Mouse (Mus musculus) lung, postnatal 25 days (tissue): Measurements from ENCODE around the gene Gm6583.
"Not testable (repeated sequence)": the region's sequence is repeated elsewhere in the genome, so short reads cannot be mapped to it uniquely, and the experiment has no call there.

ENCODE experiments used
- DNase-seq: peaks from one replicate; pipeline ENCODE4 v3.0.0; 2022; ENCODE audit warnings: low spot score

Gene Gm6583

DNA sequence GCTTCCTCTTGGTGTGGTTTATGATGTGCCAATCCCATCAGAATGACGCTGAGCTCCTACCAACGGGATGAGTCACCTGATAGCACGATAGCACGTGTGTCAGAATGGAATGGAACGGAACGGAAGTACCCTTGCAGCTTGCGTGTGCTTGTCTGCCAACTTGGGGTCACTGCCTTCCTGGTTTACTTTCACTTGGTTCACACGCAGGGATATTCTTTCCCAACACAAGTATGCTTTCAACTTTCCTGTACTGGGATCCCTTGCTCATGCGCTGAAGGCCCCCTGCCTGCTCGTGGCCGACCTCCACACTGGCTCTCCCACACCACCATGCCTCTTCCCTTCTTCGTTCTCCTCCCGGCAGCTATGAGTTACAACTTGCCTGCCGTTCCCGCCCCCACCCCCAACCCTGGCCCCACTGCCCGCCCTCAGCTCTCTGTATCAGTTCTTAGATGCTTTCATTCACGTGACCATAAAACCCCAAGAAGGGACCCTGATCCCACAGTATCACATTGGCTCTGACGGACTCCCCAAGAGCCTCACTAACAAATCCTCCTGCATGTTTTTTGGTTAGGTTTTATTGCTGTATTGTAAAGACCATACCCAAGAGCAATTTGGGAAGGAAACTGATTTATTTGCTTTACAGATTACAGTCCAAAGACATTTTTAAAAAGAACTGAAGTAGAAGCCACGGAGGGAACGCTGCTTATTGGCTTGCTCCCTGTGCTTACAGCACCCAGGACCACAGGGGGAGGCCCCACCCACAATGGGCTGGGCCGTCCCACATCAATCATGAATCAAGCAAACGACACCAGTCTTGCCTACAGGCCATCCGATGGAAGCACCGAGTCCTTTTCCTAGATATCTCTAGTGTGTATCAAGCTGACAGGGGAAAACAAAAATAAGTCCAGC is 30.9 kb downstream of the Gm6583 start:
- peak; percentile 57 for DNase-seq

DNA sequence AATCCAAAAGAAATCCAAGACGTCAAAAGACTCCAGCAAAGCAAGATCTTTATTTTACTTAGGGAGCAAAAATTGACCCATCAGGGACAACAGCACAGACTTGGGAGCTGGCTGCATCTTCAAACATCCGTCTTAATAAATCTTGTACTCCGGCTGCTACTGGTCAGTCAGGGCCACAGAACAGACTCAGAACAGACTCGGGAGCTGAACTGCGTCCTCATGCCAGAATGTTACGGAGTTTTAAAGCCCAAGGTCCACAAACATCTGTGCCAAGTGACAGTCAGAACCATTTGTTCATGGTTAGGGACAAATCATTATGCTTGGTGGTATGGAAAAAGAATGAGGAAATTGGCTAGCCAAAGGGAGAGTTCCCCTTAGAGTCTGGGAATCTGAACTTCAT is 32.6 kb downstream of the Gm6583 start:
- no peak for DNase-seq

DNA sequence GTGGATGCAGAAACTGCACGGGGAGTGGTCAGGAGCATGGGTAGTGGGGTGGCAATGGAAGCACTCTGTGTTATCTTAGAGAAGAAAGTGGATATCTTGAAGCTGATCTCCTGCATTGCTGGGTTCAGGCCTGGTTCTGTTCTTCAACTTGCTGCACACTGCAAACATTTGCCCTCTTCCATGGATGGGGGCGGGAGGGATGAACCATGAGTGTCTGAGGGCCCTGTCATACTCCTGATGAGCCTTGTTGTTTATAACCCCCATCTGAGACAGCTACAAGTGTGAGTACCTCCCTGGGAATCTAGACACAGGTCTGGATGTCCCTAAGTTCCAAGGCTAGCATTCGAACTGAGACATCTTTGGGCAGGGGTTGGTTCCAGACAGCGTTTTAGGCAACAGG is 34.5 kb downstream of the Gm6583 start:
- DNase-seq = no peak

DNA sequence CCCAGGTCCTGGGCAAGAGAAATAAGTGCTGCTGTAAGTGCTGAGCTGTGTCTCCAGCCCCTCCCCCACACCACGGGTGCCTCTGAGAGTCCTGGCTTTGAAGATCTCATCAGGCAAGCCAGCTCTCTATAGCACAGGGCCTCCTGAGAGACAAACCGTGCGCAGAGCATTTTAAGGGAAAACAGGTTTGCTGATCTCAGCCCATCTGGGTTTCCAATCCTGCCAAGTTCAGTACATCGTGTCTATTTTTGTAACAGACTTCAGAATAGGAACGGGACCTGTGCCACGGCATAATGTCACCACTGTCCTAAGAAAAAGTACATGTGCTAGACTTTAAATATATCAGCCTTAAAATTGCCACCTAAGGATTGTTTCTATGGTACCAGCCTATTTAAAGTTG is 34.9 kb downstream of the Gm6583 start:
- DNase-seq = no peak

DNA sequence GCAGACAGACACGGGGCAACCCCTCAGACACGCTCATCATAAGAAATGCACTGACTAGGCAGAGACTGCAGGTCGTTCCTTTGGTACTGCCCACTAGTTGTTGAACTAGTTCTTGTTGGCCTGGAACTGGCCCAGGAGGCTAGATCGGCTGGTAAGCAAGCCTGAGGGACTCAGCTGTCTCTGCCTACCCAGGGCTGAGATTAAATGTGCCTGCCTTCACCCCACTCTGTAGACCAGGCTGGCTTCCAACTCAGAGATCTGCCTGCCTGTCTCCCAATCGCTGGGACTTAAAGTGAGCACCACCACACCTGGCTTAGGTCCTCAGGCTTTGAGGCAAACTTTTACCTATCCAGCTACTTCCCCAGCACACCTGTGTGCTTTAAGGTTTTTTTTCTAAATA is 35.5 kb downstream of the Gm6583 start:
- DNase-seq = no peak

DNA sequence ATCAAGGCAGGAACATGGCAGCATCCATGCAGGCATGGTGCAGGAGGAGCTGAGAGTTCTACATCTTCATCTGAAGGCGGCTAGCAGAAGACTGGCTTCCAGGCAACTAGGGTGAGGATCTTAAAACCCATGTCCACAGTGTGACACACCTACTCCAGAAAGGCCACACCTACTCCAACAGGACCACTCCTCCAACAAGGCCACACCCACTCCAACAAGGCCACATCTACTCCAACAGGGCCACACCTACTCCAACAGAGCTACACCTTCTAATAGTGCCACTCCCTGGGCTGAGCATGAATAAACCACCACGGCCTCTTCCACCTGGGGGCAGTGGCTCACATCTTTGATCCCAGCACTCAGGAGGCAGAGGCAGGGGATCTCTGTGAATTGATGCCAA is 36.5 kb downstream of the Gm6583 start:
- not testable (repeated sequence) for DNase-seq

DNA sequence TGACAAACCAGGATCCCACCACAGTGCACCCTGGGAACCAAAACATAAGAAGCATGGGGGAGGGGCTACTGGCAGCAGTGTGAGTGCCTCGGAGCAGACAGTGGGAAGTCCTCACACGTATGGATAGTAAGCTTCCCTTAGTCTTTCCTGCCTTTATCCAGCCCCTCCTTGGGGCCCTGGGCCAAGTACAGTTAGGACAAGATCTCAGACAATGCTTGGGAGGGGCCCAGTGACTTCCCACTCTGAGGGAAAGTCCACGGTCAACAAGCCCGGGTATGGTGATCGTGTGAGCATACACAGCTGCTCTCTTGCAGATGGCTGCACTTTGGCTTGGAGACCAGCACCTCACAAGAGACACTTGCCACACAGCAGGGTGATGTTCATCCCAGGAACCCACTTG is 38.5 kb downstream of the Gm6583 start:
- DNase-seq = peak; percentile 76

DNA sequence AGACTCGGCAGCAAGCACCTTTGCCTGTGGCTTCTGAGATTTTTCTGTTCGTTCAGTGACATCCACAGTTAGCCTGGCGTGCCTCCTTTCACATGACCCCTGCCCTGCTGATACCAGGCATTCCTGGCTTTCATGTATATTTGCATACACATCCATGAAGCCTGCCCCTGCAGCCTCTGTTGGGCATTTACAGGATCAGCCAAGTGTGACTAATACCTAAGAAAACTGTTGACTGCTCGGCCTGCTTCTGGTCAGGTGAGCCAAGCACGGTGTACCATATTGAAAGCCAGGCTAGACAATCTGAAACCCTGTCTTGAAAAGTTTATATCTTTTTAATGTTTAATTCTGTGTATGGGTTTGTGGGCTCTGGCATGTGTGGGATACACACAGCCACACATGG is 39.4 kb downstream of the Gm6583 start:
- DNase-seq = no peak

DNA sequence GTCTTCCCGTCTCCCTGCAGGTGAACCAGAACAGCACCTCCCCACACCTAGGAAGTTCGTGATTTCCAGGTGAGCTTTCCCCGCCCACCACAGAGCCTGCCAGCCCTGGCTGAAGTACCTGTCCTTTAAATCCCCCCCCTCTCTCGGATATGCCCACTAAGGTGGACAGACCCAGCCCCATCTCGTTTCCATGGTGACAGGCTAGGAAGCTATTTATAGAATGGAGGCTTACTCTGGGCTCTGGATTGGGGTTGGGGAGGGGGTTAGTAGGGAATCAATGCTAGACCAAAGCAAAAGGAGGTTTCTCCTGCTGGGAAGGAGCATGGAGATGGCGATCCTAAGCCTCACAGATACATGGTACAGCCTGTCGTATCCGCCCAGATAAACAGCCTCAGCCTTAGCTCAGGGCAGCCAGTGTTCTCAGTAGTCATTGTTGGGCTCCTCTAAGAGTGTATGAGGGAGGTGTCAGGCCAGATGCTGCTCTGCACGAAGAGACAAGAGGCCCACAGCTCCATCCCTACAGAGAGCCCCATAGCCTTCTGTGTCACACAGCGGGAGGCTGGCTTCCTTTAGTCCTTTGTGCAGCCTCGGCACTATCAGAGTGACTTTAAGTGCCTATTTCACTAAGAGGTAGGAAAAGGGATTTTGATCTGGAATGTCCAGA is 42.5 kb downstream of the Gm6583 start:
- no peak for DNase-seq

DNA sequence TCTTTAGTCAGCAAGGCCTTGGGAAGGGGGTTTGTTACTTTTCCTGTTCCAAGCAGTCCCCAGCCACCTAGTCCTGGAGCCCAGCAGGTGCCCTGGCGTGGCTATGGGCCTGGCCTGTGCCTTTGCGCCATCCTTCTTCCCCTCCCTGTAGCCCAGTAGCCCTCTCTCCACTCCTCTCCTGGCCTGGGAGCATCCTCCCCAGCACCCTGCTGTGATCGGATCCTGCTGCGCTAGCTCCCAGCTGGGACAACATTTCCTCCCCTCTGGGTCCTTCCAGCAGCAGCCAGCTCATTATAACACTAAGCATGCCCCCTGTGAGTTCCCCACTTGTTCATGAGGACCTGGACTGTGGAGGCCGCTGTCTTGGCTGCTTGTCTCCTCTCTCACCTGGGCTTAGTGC is 50.0 kb downstream of the Gm6583 start:
- DNase-seq = no peak
